Mouse (Mus musculus) hindbrain, embryonic 10.5 days (tissue): ENCODE data around the gene Pigc. TPM values are rescaled to one million over a fixed set of nuclear protein-coding genes. Genes with fewer than 3 reads are reported as not detected.
A peak's percentile ranks its signal among the peaks of the same experiment; 100 is the strongest.

ENCODE experiments used
- DNase-seq: peaks from one replicate; pipeline ENCODE4 v3.0.0-alpha.2; 2017; ENCODE audit warnings: low spot score
- H3K27ac ChIP-seq: fragments of 300-500 bp; sonication (generic); 2 replicates; pipeline ENCODE4 v1.5.1; 2016; ENCODE audit warnings: mild to moderate bottlenecking, moderate library complexity
- H3K27me3 ChIP-seq: fragments of 300-500 bp; sonication (generic); 2 replicates; pipeline ENCODE4 v1.6.1; 2016; ENCODE audit warnings: mild to moderate bottlenecking; ENCODE audit not compliant: poor library complexity, insufficient read depth, severe bottlenecking
- H3K36me3 ChIP-seq: fragments of 300-500 bp; sonication (generic); 2 replicates; pipeline ENCODE4 v1.6.1; 2016; ENCODE audit warnings: mild to moderate bottlenecking, moderate library complexity
- H3K4me1 ChIP-seq: fragments of 300-500 bp; sonication (generic); replicated peaks from 2 replicates; pipeline ENCODE4 v1.6.1; 2016; ENCODE audit warnings: mild to moderate bottlenecking
- H3K4me3 ChIP-seq: fragments of 300-500 bp; sonication (generic); 2 replicates; pipeline ENCODE4 v1.5.1; 2016; ENCODE audit warnings: mild to moderate bottlenecking, moderate library complexity
- H3K9me3 ChIP-seq: fragments of 300-500 bp; sonication (generic); 2 replicates; pipeline ENCODE4 v1.6.1; 2016; ENCODE audit warnings: mild to moderate bottlenecking, moderate library complexity
- WGBS: fragments of 180-500 bp; shearing (Covaris S2); methylation state at CpG from one replicate; pipeline ENCODE4 v1.1.7; 2016; 5-methylcytosine and 5-hydroxymethylcytosine counted together
- polyA plus RNA-seq: library from polyadenylated mRNA; unstranded; fragments of >200 nt; fragmentation: Nextera tagmentation; extraction: Ambion mirVana; gene quantifications from 2 replicates; pipeline ENCODE4 v1.2.1, GENCODE M21; 2016

The Pigc gene
- polyA plus RNA-seq, 1 experiment from 2014 or later = 28.7 TPM

GRCm38 (mm10) chr1:161980626-161981298, 11.8 kb downstream of the Pigc start:
- H3K4me1 ChIP-seq = peaks cover 18% of the 10 kb centered on the region
- no peaks in the 10 kb centered on the region for H3K27me3 ChIP-seq
- H3K9me3 ChIP-seq = no peaks in the 10 kb centered on the region
- H3K27ac ChIP-seq = no peak overlapping the region
- no peak overlapping the region for H3K4me3 ChIP-seq
- 83% methylated on average over 9 of the region's 9 CpGs for WGBS
- H3K36me3 ChIP-seq = no peaks in the 10 kb centered on the region
- DNase-seq = no peak

GRCm38 (mm10) chr1:161983451-161983850, 14.5 kb downstream of the Pigc start:
- no peaks in the 10 kb centered on the region for H3K9me3 ChIP-seq
- 0 out of 2 replicates have a peak overlapping the region, but pooled peaks have one; percentile 46 for H3K27ac ChIP-seq
- DNase-seq = no peak
- H3K36me3 ChIP-seq = no peaks in the 10 kb centered on the region
- H3K4me1 ChIP-seq = peaks cover 12% of the 10 kb centered on the region
- WGBS = 60% methylated on average over 6 of the region's 6 CpGs
- no peaks in the 10 kb centered on the region for H3K27me3 ChIP-seq
- no peak overlapping the region for H3K4me3 ChIP-seq

- H3K4me3 ChIP-seq = no peak overlapping the region
- H3K27ac ChIP-seq = no peak overlapping the region
- peaks cover 12% of the 10 kb centered on the region for H3K4me1 ChIP-seq
- no peaks in the 10 kb centered on the region for H3K36me3 ChIP-seq
- no peaks in the 10 kb centered on the region for H3K27me3 ChIP-seq
- H3K9me3 ChIP-seq = no peaks in the 10 kb centered on the region
- 37% methylated on average over 4 of the region's 4 CpGs for WGBS
- no peak for DNase-seq
Observed at GRCm38 (mm10) chr1:161983979-161984566, 15.1 kb downstream of the Pigc start.

GRCm38 (mm10) chr1:161990684-161991578, 21.9 kb downstream of the Pigc start:
- WGBS = 77% methylated on average over 10 of the region's 10 CpGs
- DNase-seq = no peak
- Histone ChIP-seq H3K4me1 (peaks cover 4% of the 10 kb centered on the region; the same call in 1 of the 2 replicates), H3K36me3 (no peaks in the 10 kb centered on the region), H3K4me3 (no peak overlapping the region), H3K27me3 (no peaks in the 10 kb centered on the region), H3K27ac (no peak overlapping the region), H3K9me3 (no peaks in the 10 kb centered on the region)

GRCm38 (mm10) chr1:161991846-161992245, 22.9 kb downstream of the Pigc start:
- WGBS = 95% methylated on average over 11 of the region's 11 CpGs
- no peak for DNase-seq

GRCm38 (mm10) chr1:161992389-161992788, 23.4 kb downstream of the Pigc start:
- Histone ChIP-seq H3K27ac (no peak overlapping the region), H3K27me3 (no peaks in the 10 kb centered on the region), H3K4me1 (peaks cover 4% of the 10 kb centered on the region; the same call in 1 of the 2 replicates), H3K36me3 (no peaks in the 10 kb centered on the region), H3K4me3 (no peak overlapping the region), H3K9me3 (no peaks in the 10 kb centered on the region)
- WGBS = 95% methylated on average over 7 of the region's 7 CpGs
- DNase-seq = no peak

More at GRCm38 (mm10) chr1:161991846-161992245, 22.9 kb downstream of the Pigc start:
- Histone ChIP-seq H3K4me3 (no peak overlapping the region), H3K27me3 (no peaks in the 10 kb centered on the region), H3K36me3 (no peaks in the 10 kb centered on the region), H3K4me1 (peaks cover 4% of the 10 kb centered on the region; the same call in 1 of the 2 replicates), H3K9me3 (no peaks in the 10 kb centered on the region), H3K27ac (no peak overlapping the region)

GRCm38 (mm10) chr1:161998781-161999180, 29.8 kb downstream of the Pigc start:
- Histone ChIP-seq H3K36me3 (no peaks in the 10 kb centered on the region), H3K4me3 (no peak overlapping the region), H3K4me1 (peaks cover 34% of the 10 kb centered on the region), H3K27ac (peak overlapping the region; percentile 89; the same call in 1 of the 2 replicates), H3K9me3 (no peaks in the 10 kb centered on the region), H3K27me3 (no peaks in the 10 kb centered on the region)
- 80% methylated on average over 4 of the region's 4 CpGs for WGBS
- no peak for DNase-seq

GRCm38 (mm10) chr1:161999338-161999737, 30.4 kb downstream of the Pigc start:
- no peaks in the 10 kb centered on the region for H3K27me3 ChIP-seq
- peak overlapping the region; percentile 89 for H3K27ac ChIP-seq
- peaks cover 40% of the 10 kb centered on the region for H3K4me1 ChIP-seq
- no peak overlapping the region for H3K4me3 ChIP-seq
- 42% methylated on average over 5 of the region's 5 CpGs for WGBS
- no peaks in the 10 kb centered on the region for H3K36me3 ChIP-seq
- H3K9me3 ChIP-seq = no peaks in the 10 kb centered on the region
- DNase-seq = no peak

- no peaks in the 10 kb centered on the region for H3K36me3 ChIP-seq
- 0 out of 2 replicates have a peak overlapping the region, but pooled peaks have one; percentile 32 for H3K4me3 ChIP-seq
- H3K9me3 ChIP-seq = no peaks in the 10 kb centered on the region
- peak; percentile 69 for DNase-seq
- 3% methylated on average over 4 of the region's 4 CpGs for WGBS
- H3K27ac ChIP-seq = peak overlapping the region; percentile 89
- H3K27me3 ChIP-seq = no peaks in the 10 kb centered on the region
- peaks cover 45% of the 10 kb centered on the region for H3K4me1 ChIP-seq
Observed at GRCm38 (mm10) chr1:161999882-162000371, 30.9 kb downstream of the Pigc start.

GRCm38 (mm10) chr1:162001328-162001727, 32.3 kb downstream of the Pigc start:
- Histone ChIP-seq H3K9me3 (no peaks in the 10 kb centered on the region), H3K4me3 (no peak overlapping the region), H3K27ac (peak overlapping the region; percentile 66), H3K4me1 (peaks cover 53% of the 10 kb centered on the region), H3K27me3 (no peaks in the 10 kb centered on the region), H3K36me3 (no peaks in the 10 kb centered on the region)
- 75% methylated on average over 8 of the region's 8 CpGs for WGBS
- DNase-seq = no peak

- Histone ChIP-seq H3K36me3 (no peaks in the 10 kb centered on the region), H3K27me3 (no peaks in the 10 kb centered on the region), H3K4me3 (no peak overlapping the region), H3K4me1 (peaks cover 66% of the 10 kb centered on the region), H3K27ac (peak overlapping the region; percentile 81), H3K9me3 (no peaks in the 10 kb centered on the region)
- WGBS = 65% methylated on average over 14 of the region's 14 CpGs
- no peak for DNase-seq
Observed at GRCm38 (mm10) chr1:162003729-162004517, 34.9 kb downstream of the Pigc start.

- no peaks in the 10 kb centered on the region for H3K9me3 ChIP-seq
- peaks cover 65% of the 10 kb centered on the region for H3K4me1 ChIP-seq
- peak overlapping the region; percentile 81 for H3K27ac ChIP-seq
- WGBS = 51% methylated on average over 7 of the region's 7 CpGs
- no peaks in the 10 kb centered on the region for H3K27me3 ChIP-seq
- H3K4me3 ChIP-seq = no peak overlapping the region
- H3K36me3 ChIP-seq = no peaks in the 10 kb centered on the region
- DNase-seq = no peak
Observed at GRCm38 (mm10) chr1:162004518-162004780, 35.5 kb downstream of the Pigc start.
